Mouse (Mus musculus) bone marrow, adult 2 months (tissue): ENCODE results near the gene Cog3. TPM values are rescaled to one million over a fixed set of nuclear protein-coding genes. Genes with fewer than 3 reads are reported as not detected.

Source experiments
- H3K27ac ChIP-seq: fragments of 200-500 bp; 2 replicates; pipeline ENCODE4 v1.5.1; 2012; ENCODE audit warnings: low read depth, mild to moderate bottlenecking, control low read depth, inconsistent platforms, low read length; ENCODE audit not compliant: control insufficient read depth, poor library complexity, insufficient read depth
- H3K4me1 ChIP-seq: fragments of 200-500 bp; 2 replicates; pipeline ENCODE4 v1.6.1; 2011; ENCODE audit warnings: low read length; ENCODE audit not compliant: control insufficient read depth, insufficient read depth
- H3K4me3 ChIP-seq: fragments of 200-500 bp; replicated peaks from 2 replicates; pipeline ENCODE3; 2011; ENCODE audit warnings: mild to moderate bottlenecking, low read depth, low read length, control low read depth; ENCODE audit not compliant: control insufficient read depth
- CTCF ChIP-seq: fragments of 200-500 bp; IDR thresholded peaks from 2 replicates; pipeline ENCODE4 v1.5.1; 2011; ENCODE audit warnings: low read length, control low read depth; ENCODE audit not compliant: control insufficient read depth, insufficient read depth
- POLR2A ChIP-seq: fragments of 200-500 bp; IDR thresholded peaks from 2 replicates; pipeline ENCODE4 v1.6.1; 2011; ENCODE audit warnings: low read depth, mild to moderate bottlenecking, control low read depth, low read length, borderline replicate concordance; ENCODE audit not compliant: control insufficient read depth
- WGBS: fragments of 180-500 bp; shearing (Covaris S2); methylation state at CpG from one replicate; pipeline ENCODE4 v1.1.7; 2018; 5-methylcytosine and 5-hydroxymethylcytosine counted together
- polyA plus RNA-seq: library from polyadenylated mRNA; stranded (reverse); fragments of >200 nt; gene quantifications from 2 replicates; pipeline ENCODE4 v1.2.4, GENCODE M21; 2011; ENCODE audit warnings: low replicate concordance; ENCODE audit not compliant: missing spikeins, insufficient read depth, insufficient read length

Gene Cog3
- polyA plus RNA-seq, 1 experiment = 12.2 TPM

DNA sequence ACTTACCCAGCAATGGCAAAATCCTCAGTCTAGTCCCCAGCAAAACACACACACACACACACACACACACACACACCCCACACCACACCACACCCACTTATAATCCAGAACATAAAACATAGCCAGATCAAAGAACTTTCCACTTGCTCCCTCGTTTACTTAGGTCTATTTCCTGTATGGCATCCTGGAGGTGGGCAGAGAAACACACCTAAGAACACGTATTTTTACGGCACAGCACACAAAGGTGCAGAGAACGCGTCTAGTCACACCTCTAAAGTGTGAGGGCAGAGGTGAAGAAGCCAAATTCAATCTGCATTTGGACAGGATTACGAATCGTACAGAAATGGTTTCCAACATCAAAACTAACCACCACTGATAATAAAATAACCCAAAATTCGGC lies 1.1 kb downstream of the Cog3 start:
- TF ChIP-seq CTCF (no peak), POLR2A (no peak)
- Histone ChIP-seq H3K4me1 (peaks cover 5% of the 10 kb centered on the region), H3K4me3 (peak overlapping the region; percentile 47), H3K27ac (no peak overlapping the region)
- 26% methylated on average over 8 of the region's 8 CpGs for WGBS

DNA sequence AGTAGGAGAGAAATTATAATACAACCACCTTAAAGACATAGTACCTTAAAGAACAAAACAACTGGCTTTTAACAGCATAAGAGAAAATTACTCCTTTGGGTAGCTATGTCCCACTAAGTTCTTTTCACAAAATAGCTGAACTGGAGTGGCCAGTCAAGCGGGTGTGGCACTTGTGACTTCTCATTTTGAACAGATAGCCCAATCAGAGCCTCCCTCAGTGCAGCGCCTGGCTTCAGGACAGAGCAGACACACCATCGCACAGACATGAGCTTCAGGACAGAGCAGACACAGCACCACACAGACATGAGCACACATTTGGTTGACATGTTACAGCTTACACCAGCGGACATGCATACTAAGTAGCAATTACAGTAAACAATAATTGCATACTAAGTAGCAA lies 3.3 kb downstream of the Cog3 start:
- 53% methylated on average over 4 of the region's 4 CpGs for WGBS
- no peak for TF ChIP-seq POLR2A
- TF ChIP-seq CTCF = no peak
- H3K27ac ChIP-seq = no peak overlapping the region
- H3K4me1 ChIP-seq = peaks cover 5% of the 10 kb centered on the region
- H3K4me3 ChIP-seq = no peak overlapping the region

DNA sequence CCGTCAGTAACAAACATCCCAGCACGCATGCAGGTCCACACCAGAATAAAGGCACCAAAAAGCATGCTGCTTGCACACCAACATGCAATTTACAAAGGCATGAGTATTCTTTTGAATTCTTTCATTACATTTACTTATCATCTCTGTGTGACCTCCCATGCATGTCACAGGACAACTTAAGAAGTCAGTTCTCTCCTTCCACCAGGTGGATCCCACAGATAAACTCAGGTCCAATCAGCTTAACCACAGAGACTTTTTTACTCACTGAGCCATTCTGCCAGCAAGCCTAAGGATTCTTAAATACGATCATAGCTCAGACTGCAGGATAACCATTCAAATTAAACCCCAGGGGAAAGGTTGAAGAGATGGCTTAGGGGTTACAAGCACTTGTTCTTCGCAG lies 5.2 kb downstream of the Cog3 start:
- no peak overlapping the region for H3K27ac ChIP-seq
- H3K4me1 ChIP-seq = peaks cover 5% of the 10 kb centered on the region
- H3K4me3 ChIP-seq = no peak overlapping the region
- TF ChIP-seq CTCF = no peak
- TF ChIP-seq POLR2A = no peak
- WGBS = 78% methylated on average over 4 of the region's 4 CpGs

DNA sequence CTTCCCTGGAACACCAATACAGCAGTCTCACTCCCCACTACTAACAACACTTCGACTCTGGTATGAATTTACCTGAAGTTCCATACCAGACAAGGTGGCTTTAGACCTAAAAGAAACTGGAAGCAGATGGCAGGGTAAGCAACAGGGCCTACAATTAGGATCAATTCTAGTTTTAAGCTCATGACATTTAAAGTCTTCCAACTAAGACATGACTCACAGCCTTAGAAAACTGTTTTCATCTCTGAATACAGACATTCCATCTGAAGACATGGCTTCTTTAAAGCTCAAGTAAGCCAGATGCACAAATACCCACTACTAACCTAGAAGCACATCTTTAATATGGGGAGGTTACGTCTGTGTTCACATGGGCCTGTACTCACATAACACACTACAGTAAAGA lies 6.4 kb downstream of the Cog3 start:
- H3K27ac ChIP-seq = no peak overlapping the region
- H3K4me1 ChIP-seq = peaks cover 4% of the 10 kb centered on the region
- WGBS = 86% methylated on average over 2 of the region's 2 CpGs
- TF ChIP-seq POLR2A (no peak), CTCF (no peak)
- no peak overlapping the region for H3K4me3 ChIP-seq

DNA sequence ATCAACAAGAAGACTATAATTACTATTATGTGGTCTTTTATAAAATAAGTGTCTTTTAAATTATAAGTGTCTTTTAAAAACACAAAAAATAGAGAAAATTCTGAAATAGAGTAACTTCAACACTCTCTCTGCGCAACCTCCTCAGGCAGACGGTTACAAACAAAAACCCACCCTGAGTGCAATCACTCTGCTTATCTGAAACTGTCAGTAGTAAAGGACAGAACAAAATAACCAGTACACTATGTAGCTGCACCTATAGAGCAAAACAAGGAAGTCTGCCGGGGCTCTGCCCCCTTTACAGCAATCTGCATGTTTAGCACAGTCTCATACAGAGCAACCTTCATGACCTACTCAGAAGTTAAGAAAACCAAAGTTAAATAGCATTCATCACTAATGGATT lies 12.4 kb downstream of the Cog3 start:
- WGBS = 50% methylated on average over 3 of the region's 3 CpGs
- Histone ChIP-seq H3K27ac (no peak overlapping the region), H3K4me3 (no peak overlapping the region), H3K4me1 (no peaks in the 10 kb centered on the region)
- TF ChIP-seq POLR2A (no peak), CTCF (no peak)

DNA sequence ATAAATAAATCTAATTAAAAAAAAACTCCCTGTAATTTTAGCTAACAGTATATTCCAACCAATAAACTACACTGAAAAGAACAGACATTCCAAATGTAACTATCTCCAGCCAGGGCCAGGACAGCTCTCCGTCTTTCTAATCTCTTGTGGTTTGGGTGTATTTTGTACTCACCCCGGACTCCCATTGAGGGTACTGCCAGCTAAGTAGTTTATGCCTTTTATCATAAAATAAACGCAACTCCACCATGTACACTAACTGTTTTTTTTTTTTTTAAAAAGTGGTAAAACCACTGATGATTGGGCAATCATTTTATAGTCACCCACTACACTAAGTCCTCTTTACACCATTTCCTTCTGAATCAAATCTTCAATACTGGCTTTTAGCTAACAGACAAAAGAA lies 18.7 kb downstream of the Cog3 start:
- no peak overlapping the region for H3K4me3 ChIP-seq
- WGBS = 50% methylated on average over 3 of the region's 3 CpGs
- H3K27ac ChIP-seq = no peak overlapping the region
- no peaks in the 10 kb centered on the region for H3K4me1 ChIP-seq
- TF ChIP-seq POLR2A (no peak), CTCF (no peak)

DNA sequence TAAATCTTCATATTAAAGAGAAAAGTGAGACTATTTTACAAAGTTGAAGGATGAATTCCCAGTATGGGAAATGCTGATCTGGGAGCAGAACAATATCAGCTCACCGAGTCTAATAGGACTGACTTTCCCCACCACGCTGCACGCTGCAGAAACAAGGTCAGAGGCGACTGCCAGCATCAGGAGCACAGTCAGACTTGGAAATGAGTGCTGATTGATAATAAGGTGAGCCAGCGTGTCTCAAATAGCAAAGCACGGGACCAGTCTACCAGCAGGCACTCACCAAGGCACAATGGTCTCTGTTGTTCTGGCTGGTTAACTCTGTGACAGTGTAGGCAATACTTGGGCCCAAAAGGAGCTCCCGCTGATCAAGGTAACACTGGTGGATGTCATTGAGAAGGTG lies 21.7 kb downstream of the Cog3 start:
- WGBS = 94% methylated on average over 7 of the region's 7 CpGs
- TF ChIP-seq CTCF = no peak
- no peak for TF ChIP-seq POLR2A
- Histone ChIP-seq H3K4me3 (no peak overlapping the region), H3K27ac (no peak overlapping the region), H3K4me1 (no peaks in the 10 kb centered on the region)

DNA sequence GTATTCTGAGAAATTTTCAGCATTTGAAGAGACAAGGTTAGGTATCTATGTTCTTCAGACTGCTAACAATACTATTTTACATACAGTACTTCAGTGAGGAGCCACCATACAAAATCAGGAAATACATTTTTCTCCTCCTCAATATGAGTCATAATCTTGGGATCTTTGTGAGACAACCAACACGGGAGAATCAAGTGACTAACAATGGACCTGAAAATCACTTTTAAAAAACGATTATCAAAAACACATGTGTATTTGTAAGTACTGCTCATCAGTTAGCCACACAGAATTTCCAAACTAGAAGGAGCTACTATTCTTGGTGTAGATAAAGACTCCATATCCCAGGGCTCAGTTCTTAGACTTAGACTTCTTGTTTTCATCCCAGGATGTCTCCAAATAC lies 23.0 kb downstream of the Cog3 start:
- WGBS = 68% methylated on average over 2 of the region's 2 CpGs
- H3K4me1 ChIP-seq = no peaks in the 10 kb centered on the region
- H3K27ac ChIP-seq = no peak overlapping the region
- H3K4me3 ChIP-seq = no peak overlapping the region
- TF ChIP-seq POLR2A = no peak
- TF ChIP-seq CTCF = no peak

DNA sequence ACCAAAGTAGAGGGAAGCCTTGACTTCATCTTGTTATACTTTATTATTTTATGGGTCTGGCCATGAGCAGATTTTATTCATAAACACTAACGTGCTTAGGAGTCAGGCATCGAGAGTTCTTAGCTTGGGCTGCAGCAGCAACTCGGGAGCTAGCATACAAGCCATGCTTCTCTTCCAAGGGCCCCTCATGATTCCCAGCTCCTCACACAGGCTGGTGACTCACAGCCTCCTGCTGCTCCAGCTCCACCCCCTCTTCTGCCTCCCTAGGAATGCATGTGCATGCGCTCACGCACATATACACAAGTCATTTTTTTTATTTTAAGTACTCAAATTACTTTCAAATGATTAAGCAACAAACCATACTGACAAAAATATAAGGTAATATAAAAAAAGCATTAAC lies 26.2 kb downstream of the Cog3 start:
- Histone ChIP-seq H3K4me1 (no peaks in the 10 kb centered on the region), H3K4me3 (no peak overlapping the region), H3K27ac (no peak overlapping the region)
- WGBS = 93% methylated on average over 5 of the region's 5 CpGs
- no peak for TF ChIP-seq CTCF
- TF ChIP-seq POLR2A = no peak
